Mouse (Mus musculus) ES-Bruce4 (cell line): ENCODE data around the gene Cdh9. TPM values are rescaled to one million over a fixed set of nuclear protein-coding genes. Genes with fewer than 3 reads are reported as not detected.

Experiments
- H3K27ac ChIP-seq: 2 replicates; pipeline ENCODE4 v1.5.1; 2012; ENCODE audit warnings: low read length, inconsistent platforms; ENCODE audit not compliant: insufficient read depth
- H3K27me3 ChIP-seq: 2 replicates; pipeline ENCODE4 v1.6.1; 2012; ENCODE audit warnings: mild to moderate bottlenecking, low read length, inconsistent platforms; ENCODE audit not compliant: control insufficient read depth, poor library complexity, insufficient read depth, severe bottlenecking
- H3K36me3 ChIP-seq: 2 replicates; pipeline ENCODE4 v1.6.1; 2012; ENCODE audit warnings: inconsistent platforms, mild to moderate bottlenecking, low read length, moderate library complexity; ENCODE audit not compliant: control insufficient read depth, poor library complexity, insufficient read depth, severe bottlenecking
- H3K4me1 ChIP-seq: one replicate; pipeline ENCODE4 v1.8.1; 2011; ENCODE audit warnings: low read length; ENCODE audit not compliant: control insufficient read depth, insufficient read depth
- H3K4me3 ChIP-seq: 2 replicates; pipeline ENCODE4 v1.5.1; 2011; ENCODE audit warnings: low read depth, mild to moderate bottlenecking, low read length
- H3K9ac ChIP-seq: 2 replicates; pipeline ENCODE4 v1.6.1; 2012; ENCODE audit warnings: low read depth, mild to moderate bottlenecking, inconsistent platforms; ENCODE audit not compliant: poor library complexity, severe bottlenecking
- H3K9me3 ChIP-seq: replicated peaks from 2 replicates; pipeline ENCODE4 v1.6.1; 2012; ENCODE audit warnings: mild to moderate bottlenecking, low read length, inconsistent platforms; ENCODE audit not compliant: control insufficient read depth, poor library complexity, insufficient read depth, severe bottlenecking
- CTCF ChIP-seq: IDR thresholded peaks from one replicate; pipeline ENCODE4 v1.8.1; 2011; ENCODE audit warnings: low read depth, low read length
- EP300 ChIP-seq: IDR thresholded peaks from 2 replicates; pipeline ENCODE4 v1.6.1; 2011; ENCODE audit warnings: low read depth, low read length; ENCODE audit not compliant: insufficient read depth
- POLR2A ChIP-seq: IDR thresholded peaks from one replicate; pipeline ENCODE4 v1.8.1; 2011; ENCODE audit warnings: low read length; ENCODE audit not compliant: insufficient read depth
- polyA plus RNA-seq: library from polyadenylated mRNA; stranded (reverse); fragments of >200 nt; gene quantifications from 2 replicates; pipeline ENCODE4 v1.2.4, GENCODE M21; 2011; ENCODE audit warnings: low read depth; ENCODE audit not compliant: missing spikeins, insufficient read depth, insufficient read length

The Cdh9 gene
- polyA plus RNA-seq = not detected in 2 replicates

GRCm38 (mm10) chr15:16728470-16729011 is at the start of gene Cdh9:
Gene Cdh9 (plus strand): TSS chr15:16728756.
- Histone ChIP-seq H3K9ac (no peak within 1 kb of the TSS), H3K27ac (no peak within 1 kb of the TSS), H3K4me1 (no peaks in the 10 kb centered on the region), H3K27me3 (no peaks in the 10 kb centered on the region), H3K9me3 (no peaks in the 10 kb centered on the region), H3K4me3 (no peak within 1 kb of the TSS), H3K36me3 (no peaks in the 10 kb centered on the region)
- no peak for TF ChIP-seq CTCF
- no peak for TF ChIP-seq EP300

DNA sequence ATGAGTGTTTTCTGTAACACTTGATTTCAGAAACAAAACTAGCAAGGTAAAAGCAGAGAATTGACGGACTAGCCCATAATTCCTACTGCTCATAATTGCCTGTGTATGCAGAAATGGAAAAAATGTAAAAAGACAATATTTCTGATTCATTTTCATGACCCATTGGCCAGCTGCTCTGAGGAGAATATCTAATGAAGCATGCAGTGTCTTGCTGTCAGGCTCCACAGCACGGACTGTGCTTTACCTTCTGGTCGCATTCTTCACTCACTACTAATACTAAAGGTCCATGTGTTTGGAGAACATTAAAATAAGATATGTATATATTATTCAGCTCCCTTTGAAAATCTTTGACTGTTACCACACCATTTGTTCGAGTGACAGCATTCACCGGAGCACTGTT is 49.5 kb upstream of the Cdh9 start:
- H3K27ac ChIP-seq = no peak overlapping the region

GRCm38 (mm10) chr15:16699821-16700220 is 28.7 kb upstream of the Cdh9 start:
- H3K9me3 ChIP-seq = no peaks in the 10 kb centered on the region
- no peak overlapping the region for H3K27ac ChIP-seq
- no peaks in the 10 kb centered on the region for H3K4me1 ChIP-seq
- no peaks in the 10 kb centered on the region for H3K36me3 ChIP-seq
- TF ChIP-seq CTCF (no peak), POLR2A (no peak), EP300 (no peak)
- no peak overlapping the region for H3K9ac ChIP-seq
- no peaks in the 10 kb centered on the region for H3K27me3 ChIP-seq
- no peak overlapping the region for H3K4me3 ChIP-seq

More for the DNA sequence above, 49.5 kb upstream of the Cdh9 start:
- H3K4me1 ChIP-seq = no peaks in the 10 kb centered on the region
- H3K4me3 ChIP-seq = no peak overlapping the region
- no peaks in the 10 kb centered on the region for H3K9me3 ChIP-seq
- no peaks in the 10 kb centered on the region for H3K36me3 ChIP-seq
- TF ChIP-seq CTCF (no peak), POLR2A (no peak), EP300 (no peak)
- H3K27me3 ChIP-seq = no peaks in the 10 kb centered on the region
- H3K9ac ChIP-seq = no peak overlapping the region

DNA sequence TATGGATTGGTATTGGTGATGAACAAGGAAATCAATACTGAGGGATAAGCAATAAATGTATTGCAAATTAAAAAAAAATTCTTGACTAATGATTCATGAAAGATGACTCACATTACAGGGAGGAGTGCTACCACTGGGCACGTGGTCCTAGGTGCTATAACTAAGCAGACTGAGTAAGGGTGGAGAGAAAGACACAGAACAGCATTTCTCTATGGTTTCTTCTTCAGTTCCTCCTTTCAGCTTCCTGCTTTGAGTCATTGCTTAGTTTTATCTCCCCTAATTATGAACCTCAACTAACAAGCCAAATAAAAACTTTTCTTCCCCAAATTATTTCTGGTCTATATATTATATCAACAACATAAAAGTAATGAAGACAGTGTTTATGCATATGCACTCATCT is 26.2 kb upstream of the Cdh9 start:
- no peaks in the 10 kb centered on the region for H3K4me1 ChIP-seq
- H3K4me3 ChIP-seq = no peak overlapping the region
- no peaks in the 10 kb centered on the region for H3K36me3 ChIP-seq
- TF ChIP-seq POLR2A = no peak
- TF ChIP-seq CTCF = no peak
- no peak for TF ChIP-seq EP300
- H3K27ac ChIP-seq = no peak overlapping the region
- no peak overlapping the region for H3K9ac ChIP-seq
- H3K9me3 ChIP-seq = no peaks in the 10 kb centered on the region
- no peaks in the 10 kb centered on the region for H3K27me3 ChIP-seq

- H3K4me3 ChIP-seq = no peak overlapping the region
- H3K4me1 ChIP-seq = no peaks in the 10 kb centered on the region
- no peak overlapping the region for H3K9ac ChIP-seq
- no peaks in the 10 kb centered on the region for H3K27me3 ChIP-seq
- no peaks in the 10 kb centered on the region for H3K9me3 ChIP-seq
- no peaks in the 10 kb centered on the region for H3K36me3 ChIP-seq
- TF ChIP-seq EP300 (no peak), POLR2A (no peak), CTCF (no peak)
- H3K27ac ChIP-seq = no peak overlapping the region
Observed at GRCm38 (mm10) chr15:16739088-16739487, 10.5 kb downstream of the Cdh9 start.

DNA sequence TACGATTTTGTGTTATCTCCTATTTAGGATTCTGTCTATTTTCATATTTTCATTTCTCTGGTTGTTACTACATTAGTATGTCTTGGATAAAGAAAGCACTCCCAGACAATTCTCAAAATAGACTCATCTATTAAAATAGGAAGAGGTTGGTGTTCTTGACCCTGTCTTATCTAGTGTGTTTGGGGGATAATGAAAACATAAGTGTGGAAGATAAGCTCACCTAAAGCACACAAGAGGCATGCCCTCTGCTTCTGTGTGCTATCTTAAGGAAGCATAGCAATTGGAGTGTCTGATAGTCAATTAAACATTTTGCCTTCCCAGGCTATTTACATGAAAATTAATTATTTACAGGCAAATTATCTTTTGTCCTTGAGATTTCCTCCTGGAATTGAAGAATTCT is 18.1 kb downstream of the Cdh9 start:
- H3K9ac ChIP-seq = no peak overlapping the region
- no peaks in the 10 kb centered on the region for H3K36me3 ChIP-seq
- no peaks in the 10 kb centered on the region for H3K9me3 ChIP-seq
- TF ChIP-seq CTCF (no peak), POLR2A (no peak)
- no peaks in the 10 kb centered on the region for H3K27me3 ChIP-seq
- no peak overlapping the region for H3K27ac ChIP-seq
- no peaks in the 10 kb centered on the region for H3K4me1 ChIP-seq
- no peak overlapping the region for H3K4me3 ChIP-seq
